Comparison of ENCODE assay signal across 19 mouse cellular contexts in the genomic region with DNA sequence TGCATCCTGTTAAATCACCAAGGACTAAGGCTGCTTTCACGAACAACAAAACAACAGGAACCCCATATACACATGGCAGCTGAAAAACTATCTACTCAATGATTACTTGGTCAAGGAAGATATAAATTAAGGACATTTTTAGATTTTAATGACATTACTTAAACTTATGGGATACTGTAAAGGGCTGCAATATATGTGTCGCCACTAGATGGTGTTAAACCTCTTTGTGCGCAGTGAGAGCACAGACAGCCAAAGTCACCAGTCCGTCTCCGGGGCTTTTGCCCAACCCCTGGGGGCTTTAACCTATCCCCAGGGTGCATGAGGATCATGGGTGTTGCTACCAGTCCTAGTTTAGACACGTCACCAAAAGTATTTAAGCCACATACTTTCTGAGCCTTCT. TPM values are rescaled to one million over a fixed set of nuclear protein-coding genes. Genes with fewer than 3 reads are reported as not detected.
DNase-seq lines count a peak whose midpoint lies in the region; ATAC-seq and TF ChIP-seq lines count a peak whose summit lies in the region.
"Not testable (repeated sequence)": the region's sequence is repeated elsewhere in the genome, so short reads cannot be mapped to it uniquely, and the experiment has no call there.
"Had no signal": no experiment of that assay in that cellular context is flagged by ENCODE, and none has a peak within 500 bp of the region (broad histone marks: within the 10 kb centered on the region; RNA-seq: fewer than 3 reads in every experiment).

No protein-coding gene starts in this region.

- not testable (repeated sequence) for ATAC-seq in heart, postnatal 0 days (ENCODE audit: insufficient read depth, low read depth); stomach, postnatal 0 days (ENCODE audit: low FRiP score, low TSS enrichment)
- ATAC-seq in megakaryocyte progenitor cell, adult 5-6 weeks (replicated peaks; ENCODE audit: poor library complexity), result 0 out of 2 replicates have a peak, but pooled peaks have one; percentile 46

- not testable (repeated sequence) for H3K36me3 ChIP-seq in heart, postnatal 0 days (replicated peaks; ENCODE audit: control insufficient read depth, insufficient read depth, low read length); stomach, postnatal 0 days (ENCODE audit: control insufficient read depth, insufficient read depth, low read length)

- not testable (repeated sequence) for H3K27me3 ChIP-seq in heart, postnatal 0 days (ENCODE audit: control insufficient read depth, insufficient read depth, low read length); stomach, postnatal 0 days (ENCODE audit: control insufficient read depth, insufficient read depth, low read length)

- intact Hi-C loops in left cerebral cortex, postnatal 14 days (cut with DNase I), result not testable (repeated sequence)

- H3K4me1 ChIP-seq in heart, postnatal 0 days (ENCODE audit: control insufficient read depth, insufficient read depth); stomach, postnatal 0 days (replicated peaks; ENCODE audit: control insufficient read depth, insufficient read depth): not testable (repeated sequence)

- TF ChIP-seq EP300 in heart, postnatal 0 days (IDR thresholded peaks at IDR 0.05; ENCODE audit: low read depth); stomach, postnatal 0 days (optimal IDR thresholded peaks at IDR 0.05): not testable (repeated sequence)

- H3K9me3 ChIP-seq in heart, postnatal 0 days (replicated peaks; ENCODE audit: control insufficient read depth, low read length); stomach, postnatal 0 days (ENCODE audit: control insufficient read depth, low read length): not testable (repeated sequence)

- not testable (repeated sequence) for H3K27ac ChIP-seq in heart, postnatal 0 days (ENCODE audit: low read depth); stomach, postnatal 0 days (replicated peaks)

- H3K4me3 ChIP-seq in heart, postnatal 0 days (ENCODE audit: low read depth, low read length); stomach, postnatal 0 days (ENCODE audit: low read depth, low read length): not testable (repeated sequence)

- 11% methylated on average over 6 of the region's 6 CpGs for WGBS in heart, postnatal 0 days
- WGBS in stomach, postnatal 0 days, result 13% methylated on average over 6 of the region's 6 CpGs

- not testable (repeated sequence) for H3K9ac ChIP-seq in heart, postnatal 0 days (replicated peaks; ENCODE audit: low read depth, low read length); stomach, postnatal 0 days (ENCODE audit: low read length)

- TF ChIP-seq CTCF in heart, postnatal 0 days (IDR thresholded peaks at IDR 0.05; ENCODE audit: low read depth), result peak; percentile 13; the same call in 1 of the 2 replicates
- TF ChIP-seq CTCF in stomach, postnatal 0 days (IDR thresholded peaks at IDR 0.05; ENCODE audit: low read depth), result peak; percentile 62

- peak; percentile 62 for DNase-seq in ES-CJ7 (ENCODE audit: low read depth, low spot score)
- peak; percentile 11 for DNase-seq in adrenal gland, postnatal 14 days
- peak; percentile 66 for DNase-seq in embryo, embryonic 10.5 days (ENCODE audit: low spot score)
- not testable (repeated sequence) for DNase-seq in heart, postnatal 0 days (ENCODE audit: low spot score); stomach, postnatal 0 days (ENCODE audit: low spot score)
- DNase-seq in kidney, postnatal 4 days, result peak; percentile 1 to 2
- DNase-seq in left cerebral cortex, postnatal 14 days (ENCODE audit: low spot score in 2 of 2), result peak; percentile 2 to 8

- not testable (repeated sequence) for H3K4me2 ChIP-seq in heart, postnatal 0 days (ENCODE audit: low read depth, low read length); stomach, postnatal 0 days (replicated peaks; ENCODE audit: low read depth)

RNA-seq across cellular contexts. Expression of a gene that starts 58.0 kb away (rescaled TPM):
- total RNA-seq in adrenal gland, postnatal 14 days (2021), result not detected in 2 replicates
- total RNA-seq in heart, postnatal 0 days (2014; rRNA removed; ENCODE audit: low replicate concordance), result not detected in 2 replicates
- polyA plus RNA-seq in heart, postnatal 0 days (2015; fragmentation: Nextera tagmentation; extraction: Ambion mirVana), result not detected in 2 replicates
- not detected for total RNA-seq in left cerebral cortex, postnatal 14 days (2021)
- not detected in 2 replicates for total RNA-seq in megakaryocyte progenitor cell, adult 5-6 weeks (2015)
- total RNA-seq in megakaryocyte progenitor cell, adult 5-6 weeks (2017), result not detected in 2 replicates
- not detected in 2 replicates for polyA plus RNA-seq in stomach, postnatal 0 days (2015; fragmentation: Nextera tagmentation; extraction: Ambion mirVana)
- total RNA-seq: gastrocnemius, postnatal 14 days; heart, postnatal 14 days; layer of hippocampus, postnatal 14 days had no signal
- polyA plus RNA-seq: C2C12; cerebellum, adult 2 months; embryonic facial prominence, embryonic 12.5 days; frontal cortex, adult 2 months; kidney, embryonic 14.5 days; limb, embryonic 10.5 days; liver, embryonic 16.5 days; midbrain, embryonic 13.5 days had no signal
